Mouse (Mus musculus): Measurements from ENCODE around the gene 1700012B09Rik. TPM values are rescaled to one million over a fixed set of nuclear protein-coding genes. Genes with fewer than 3 reads are reported as not detected.

Gene 1700012B09Rik
- polyA plus RNA-seq, 1 experiment from 2014 or later = not detected

- Histone ChIP-seq H3K27me3 (ENCODE audit: low read depth, poor library complexity, severe bottlenecking) (no peaks in the 10 kb centered on the region), H3K9me3 (replicated peaks) (no peaks in the 10 kb centered on the region), H3K4me1 (peaks cover 4% of the 10 kb centered on the region; the same call in 1 of the 2 replicates), H3K4me3 (no peak overlapping the region), H3K36me3 (no peaks in the 10 kb centered on the region), H3K27ac (no peak overlapping the region)
- WGBS = 87% methylated on average over 5 of the region's 5 CpGs
- DNase-seq (ENCODE audit: low spot score) = no peak
These were observed 49.2 kb downstream of the 1700012B09Rik start for GRCm38 (mm10) chr9:14721610-14722009.

- no peak overlapping the region for H3K27ac ChIP-seq
- WGBS = 57% methylated on average over 2 of the region's 2 CpGs
- H3K4me3 ChIP-seq = no peak overlapping the region
- H3K36me3 ChIP-seq = no peaks in the 10 kb centered on the region
- no peak for DNase-seq (ENCODE audit: low spot score)
- peaks cover 6% of the 10 kb centered on the region; the same call in 1 of the 2 replicates for H3K4me1 ChIP-seq
- no peaks in the 10 kb centered on the region for H3K9me3 ChIP-seq (replicated peaks)
- no peaks in the 10 kb centered on the region for H3K27me3 ChIP-seq (ENCODE audit: low read depth, poor library complexity, severe bottlenecking)
These were observed 50.4 kb downstream of the 1700012B09Rik start for GRCm38 (mm10) chr9:14720384-14720783.

- H3K27ac ChIP-seq = no peak overlapping the region
- no peak for DNase-seq (ENCODE audit: low spot score)
- H3K27me3 ChIP-seq (ENCODE audit: low read depth, poor library complexity, severe bottlenecking) = no peaks in the 10 kb centered on the region
- no peaks in the 10 kb centered on the region for H3K9me3 ChIP-seq (replicated peaks)
- no peaks in the 10 kb centered on the region for H3K36me3 ChIP-seq
- no peak overlapping the region for H3K4me3 ChIP-seq
- H3K4me1 ChIP-seq = 0 out of 2 replicates have a peak, but pooled peaks cover 3% of the 10 kb centered on the region
These were observed 52.5 kb downstream of the 1700012B09Rik start for GRCm38 (mm10) chr9:14718332-14718691.

GRCm38 (mm10) chr9:14717689-14718331 is 53.0 kb downstream of the 1700012B09Rik start:
- H3K4me1 ChIP-seq = 0 out of 2 replicates have a peak, but pooled peaks cover 3% of the 10 kb centered on the region
- H3K27ac ChIP-seq = no peak overlapping the region
- H3K4me3 ChIP-seq = no peak overlapping the region
- no peaks in the 10 kb centered on the region for H3K27me3 ChIP-seq (ENCODE audit: low read depth, poor library complexity, severe bottlenecking)
- no peaks in the 10 kb centered on the region for H3K36me3 ChIP-seq
- H3K9me3 ChIP-seq (replicated peaks) = no peaks in the 10 kb centered on the region
- DNase-seq (ENCODE audit: low spot score) = no peak
- 76% methylated on average over 14 of the region's 14 CpGs for WGBS

GRCm38 (mm10) chr9:14715258-14715657 is 55.6 kb downstream of the 1700012B09Rik start:
- DNase-seq (ENCODE audit: low spot score) = no peak
- Histone ChIP-seq H3K27ac (no peak overlapping the region), H3K36me3 (no peaks in the 10 kb centered on the region), H3K4me3 (no peak overlapping the region), H3K4me1 (0 out of 2 replicates have a peak, but pooled peaks cover 3% of the 10 kb centered on the region), H3K27me3 (ENCODE audit: low read depth, poor library complexity, severe bottlenecking) (no peaks in the 10 kb centered on the region), H3K9me3 (replicated peaks) (no peaks in the 10 kb centered on the region)
- 92% methylated on average over 15 of the region's 15 CpGs for WGBS

- Histone ChIP-seq H3K4me3 (no peak overlapping the region), H3K36me3 (no peaks in the 10 kb centered on the region), H3K27ac (no peak overlapping the region), H3K27me3 (ENCODE audit: low read depth, poor library complexity, severe bottlenecking) (no peaks in the 10 kb centered on the region), H3K9me3 (replicated peaks) (no peaks in the 10 kb centered on the region), H3K4me1 (0 out of 2 replicates have a peak, but pooled peaks cover 3% of the 10 kb centered on the region)
- 87% methylated on average over 3 of the region's 3 CpGs for WGBS
- DNase-seq (ENCODE audit: low spot score) = no peak
These were observed 59.9 kb downstream of the 1700012B09Rik start for GRCm38 (mm10) chr9:14710910-14711309.

Other genes with a start within 250 kb of the 1700012B09Rik start
- gene Amotl1, start 126.0 kb downstream of the 1700012B09Rik start, polyA plus RNA-seq (2016; fragmentation: Nextera tagmentation; extraction: Ambion mirVana) = 24.9 and 32.1 TPM in 2 replicates
- gene Piwil4, start 30.3 kb downstream of the 1700012B09Rik start, polyA plus RNA-seq (2016; fragmentation: Nextera tagmentation; extraction: Ambion mirVana) = not detected in 2 replicates
- gene Fut4, start 18.6 kb downstream of the 1700012B09Rik start, polyA plus RNA-seq (2016; fragmentation: Nextera tagmentation; extraction: Ambion mirVana) = 5.0 and 6.4 TPM in 2 replicates
- gene Mre11a, start 13.6 kb upstream of the 1700012B09Rik start, polyA plus RNA-seq (2016; fragmentation: Nextera tagmentation; extraction: Ambion mirVana) = 40.1 and 42.9 TPM in 2 replicates
- 40.7 and 46.8 TPM in 2 replicates for gene Ankrd49, start 13.8 kb upstream of the 1700012B09Rik start, polyA plus RNA-seq (2016; fragmentation: Nextera tagmentation; extraction: Ambion mirVana)
- gene Gpr83, start 89.2 kb upstream of the 1700012B09Rik start, polyA plus RNA-seq (2016; fragmentation: Nextera tagmentation; extraction: Ambion mirVana) = 0.08 TPM in 1 of 2 replicates, not detected in the other
- gene Izumo1r, start 132.9 kb upstream of the 1700012B09Rik start, polyA plus RNA-seq (2016; fragmentation: Nextera tagmentation; extraction: Ambion mirVana) = 0.20 TPM in 1 of 2 replicates, not detected in the other

Data from limb, embryonic 10.5 days (tissue).